Mouse (Mus musculus) embryonic stem cell, embryonic (primary cell): ENCODE results near the gene Dok7.

Source experiments
- CTCF ChIA-PET, 4 experiments: fragments of 300-600 bp in 2 of 4; fragments of 350-600 bp in 2 of 4; sonication (Branson Sonifier 250); formaldehyde crosslinking; loops; one replicate each; lab custom pipeline; 2022; ENCODE audit warnings: inconsistent platforms in 2 of 4; lab: Charles Lee
- POLR2A ChIA-PET, 4 experiments: fragments of 300-600 bp in 2 of 4; fragments of 350-600 bp in 2 of 4; sonication (Branson Sonifier 250); formaldehyde crosslinking; loops; one replicate each; lab custom pipeline; 2022; ENCODE audit warnings: antibody characterized with exemption in 4 of 4, inconsistent platforms in 1 of 4; lab: Charles Lee

Gene Dok7

GRCm38 (mm10) chr5:35129767-35130191, 73.2 kb downstream of the Dok7 start:
- CTCF ChIA-PET = interaction anchor here in 2 of 4 experiments (0.5 kb wide), 2 partner anchors 72 to 115 kb away, joined by 3 read pairs; no protein-coding TSS in a partner anchor
- POLR2A ChIA-PET = interaction anchor here in 3 of 4 experiments (0.6 to 21.5 kb wide), 4 partner anchors 25 to 115 kb away, joined by 3 to 174 read pairs (median 3); partner anchors contain the start of gene Lrpap1 (in 1 of the 3)

GRCm38 (mm10) chr5:35131237-35131636, 74.7 kb downstream of the Dok7 start:
- ChIA-PET CTCF (interaction anchor here (0.6 to 2.6 kb wide), 34 partner anchors 12 to 1071 kb away, joined by 3 to 12 read pairs (median 4); partner anchors contain the start of genes Lrpap1 (in 1 of the 4) and Rgs12 (in 1 of the 4)), POLR2A (interaction anchor here (0.8 to 21.5 kb wide), 7 partner anchors 25 to 182 kb away, joined by 4 to 174 read pairs (median 5); partner anchors contain the start of genes Lrpap1 (in 4 of the 4) and Rgs12 (in 1 of the 4))

GRCm38 (mm10) chr5:35131773-35132172, 75.2 kb downstream of the Dok7 start:
- POLR2A ChIA-PET = interaction anchor here (1.4 to 21.5 kb wide), 5 partner anchors 26 to 29 kb away, joined by 4 to 174 read pairs (median 5); partner anchors contain the start of gene Lrpap1 (in 4 of the 4)
- CTCF ChIA-PET = interaction anchor here (0.6 to 2.6 kb wide), 37 partner anchors 12 to 1375 kb away, joined by 3 to 12 read pairs (median 4); partner anchors contain the start of gene Lrpap1 (in 1 of the 4)

- POLR2A ChIA-PET = interaction anchor here (0.6 to 21.5 kb wide), 6 partner anchors 27 to 44 kb away, joined by 4 to 174 read pairs (median 5); partner anchors contain the start of gene Lrpap1 (in 4 of the 4)
- CTCF ChIA-PET = interaction anchor here (0.6 to 2.6 kb wide), 25 partner anchors 11 to 1376 kb away, joined by 3 to 12 read pairs (median 4); partner anchors contain the start of gene Lrpap1 (in 1 of the 4)
Observed at GRCm38 (mm10) chr5:35132278-35132980, 75.9 kb downstream of the Dok7 start.

GRCm38 (mm10) chr5:35133468-35133867, 76.9 kb downstream of the Dok7 start:
- ChIA-PET POLR2A (interaction anchor here in 3 of 4 experiments (1.2 to 21.5 kb wide), 3 partner anchors 28 to 31 kb away, joined by 7 to 174 read pairs (median 20); partner anchors contain the start of gene Lrpap1 (in 2 of the 3)), CTCF (interaction anchor here in 2 of 4 experiments (0.6 to 1.0 kb wide), 2 partner anchors 242 to 245 kb away, joined by 3 read pairs; no protein-coding TSS in a partner anchor)

- ChIA-PET CTCF (no interaction called here), POLR2A (interaction anchor here in 3 of 4 experiments (1.2 to 21.5 kb wide), 3 partner anchors 28 to 32 kb away, joined by 7 to 174 read pairs (median 20); partner anchors contain the start of gene Lrpap1 (in 2 of the 3))
Observed at GRCm38 (mm10) chr5:35134286-35134685, 77.7 kb downstream of the Dok7 start.

DNA sequence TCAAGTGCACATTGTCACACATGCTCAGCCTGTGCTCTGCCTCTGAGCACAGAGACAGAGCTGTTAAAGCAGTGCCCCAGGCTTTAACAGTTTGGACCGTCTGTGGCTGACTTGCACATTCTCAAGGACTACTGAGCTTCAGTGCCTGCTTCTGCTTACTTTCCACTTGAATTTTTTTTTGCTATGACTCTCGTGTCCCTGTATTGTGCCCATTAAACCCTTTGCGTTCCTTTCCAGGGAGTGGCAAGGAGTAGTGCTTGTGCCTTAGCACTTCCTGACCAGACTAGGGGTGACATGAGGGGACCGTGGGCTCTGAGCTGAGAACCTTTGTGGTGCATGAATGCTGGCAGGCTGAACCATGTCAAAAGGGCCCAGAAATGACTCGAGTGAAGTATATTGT, 79.3 kb downstream of the Dok7 start:
- ChIA-PET POLR2A (interaction anchor here (0.5 to 21.5 kb wide), 5 partner anchors 31 to 745 kb away, joined by 3 to 174 read pairs (median 9); partner anchors contain the start of gene Lrpap1 (in 1 of the 4)), CTCF (interaction anchor here in 2 of 4 experiments (0.8 to 0.9 kb wide), 2 partner anchors 31 to 226 kb away, joined by 3 to 7 read pairs; no protein-coding TSS in a partner anchor)
